Mouse (Mus musculus): ENCODE results near the gene Pcyox1.

GRCm38 (mm10) chr6:86356956-86357355, 40.0 kb downstream of the Pcyox1 start:
- TF ChIP-seq CHD2 (IDR thresholded peaks at IDR 0.05; ENCODE audit: low read depth, low read length) (no peak), MAFK (IDR thresholded peaks at IDR 0.05; ENCODE audit: insufficient read depth, low read depth, low read length) (no peak), ZC3H11A (IDR thresholded peaks at IDR 0.05; ENCODE audit: borderline replicate concordance, low read depth, low read length) (no peak), HCFC1 (IDR thresholded peaks at IDR 0.05; ENCODE audit: borderline replicate concordance, insufficient read depth, low read length) (no peak), ZNF384 (IDR thresholded peaks at IDR 0.05; ENCODE audit: low read depth, low read length) (no peak)

All from ES-E14 (cell line).